Mouse (Mus musculus) liver, adult 2 months (tissue): ENCODE measurements at regions not wholly inside any gene's neighbourhood (a gene's known extent, or its start where the extent isn't known, plus 50 kb on each side); places are given as distances from the start of the nearest gene placed in this dataset.

Experiments
- DNase-seq: peaks from one replicate; pipeline ENCODE4 v3.0.0-alpha.2; 2011; ENCODE audit warnings: low read depth, low spot score; ENCODE audit errors: extremely low read depth
- H3K27ac ChIP-seq: fragments of 200-500 bp; replicated peaks from 2 replicates; pipeline ENCODE4 v1.5.1; 2012; ENCODE audit warnings: low read depth, mild to moderate bottlenecking, control low read depth, inconsistent platforms, low read length; ENCODE audit not compliant: insufficient read depth
- H3K27me3 ChIP-seq: fragments of 200-500 bp; 2 replicates; pipeline ENCODE4 v1.6.1; 2012; ENCODE audit warnings: mild to moderate bottlenecking, moderate library complexity, low read length, inconsistent platforms; ENCODE audit not compliant: control insufficient read depth, insufficient read depth
- H3K36me3 ChIP-seq: fragments of 200-500 bp; 2 replicates; pipeline ENCODE4 v1.6.1; 2012; ENCODE audit warnings: low read length, inconsistent platforms; ENCODE audit not compliant: control insufficient read depth, insufficient read depth
- H3K4me1 ChIP-seq: fragments of 200-500 bp; 2 replicates; pipeline ENCODE4 v1.6.1; 2011; ENCODE audit warnings: low read length; ENCODE audit not compliant: control insufficient read depth, insufficient read depth
- H3K4me3 ChIP-seq: fragments of 200-500 bp; 2 replicates; pipeline ENCODE4 v1.5.1; 2011; ENCODE audit warnings: low read depth, mild to moderate bottlenecking, control low read depth, low read length, moderate library complexity; ENCODE audit not compliant: insufficient read depth
- H3K79me2 ChIP-seq: fragments of 200-500 bp; 2 replicates; pipeline ENCODE4 v1.6.1; 2012; ENCODE audit warnings: inconsistent platforms, mild to moderate bottlenecking, low read length, moderate library complexity; ENCODE audit not compliant: control insufficient read depth, insufficient read depth
- H3K9ac ChIP-seq: fragments of 200-500 bp; 2 replicates; pipeline ENCODE4 v1.6.1; 2012; ENCODE audit warnings: low read depth, mild to moderate bottlenecking, control low read depth, inconsistent platforms, low read length
- CTCF ChIP-seq: fragments of 200-500 bp; IDR thresholded peaks from 2 replicates; pipeline ENCODE4 v1.5.1; 2011; ENCODE audit warnings: low read depth, low read length, control low read depth
- POLR2A ChIP-seq: fragments of 200-500 bp; IDR thresholded peaks from 2 replicates; pipeline ENCODE4 v1.6.1; 2011; ENCODE audit warnings: low read length, control low read depth; ENCODE audit not compliant: insufficient read depth; ENCODE audit errors: extremely low read depth
- WGBS: fragments of 180-500 bp; shearing (Covaris S2); methylation state at CpG from one replicate; pipeline ENCODE4 v1.1.7; 2018; 5-methylcytosine and 5-hydroxymethylcytosine counted together

DNA sequence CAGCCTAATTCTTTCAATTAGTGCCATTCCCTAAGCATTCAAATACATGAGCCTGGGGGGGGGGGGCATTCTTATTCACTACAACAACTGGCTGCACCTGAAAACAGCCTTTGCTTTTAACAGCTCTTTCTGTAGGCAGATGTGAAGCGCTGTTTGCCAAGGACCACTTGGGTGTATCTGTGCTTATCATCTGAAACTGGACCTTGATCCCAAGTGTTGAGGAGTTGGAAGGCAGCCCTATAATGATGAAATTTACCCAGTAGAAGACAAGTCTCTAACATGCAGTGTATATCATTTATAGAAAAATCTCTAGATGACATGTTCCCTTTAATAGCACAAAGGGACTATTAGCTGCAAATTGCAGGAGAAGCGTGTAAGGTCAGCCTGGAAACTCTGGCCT lies 660.0 kb downstream of the Zfp619 start:
- DNase-seq = peak; percentile 43
- no peaks in the 10 kb centered on the region for H3K27me3 ChIP-seq
- H3K9ac ChIP-seq = no peak overlapping the region
- TF ChIP-seq POLR2A (no peak), CTCF (no peak)
- H3K36me3 ChIP-seq = no peaks in the 10 kb centered on the region
- WGBS = 88% methylated on average over 2 of the region's 2 CpGs
- H3K4me3 ChIP-seq = no peak overlapping the region
- no peaks in the 10 kb centered on the region for H3K79me2 ChIP-seq
- no peak overlapping the region for H3K27ac ChIP-seq
- no peaks in the 10 kb centered on the region for H3K4me1 ChIP-seq

DNA sequence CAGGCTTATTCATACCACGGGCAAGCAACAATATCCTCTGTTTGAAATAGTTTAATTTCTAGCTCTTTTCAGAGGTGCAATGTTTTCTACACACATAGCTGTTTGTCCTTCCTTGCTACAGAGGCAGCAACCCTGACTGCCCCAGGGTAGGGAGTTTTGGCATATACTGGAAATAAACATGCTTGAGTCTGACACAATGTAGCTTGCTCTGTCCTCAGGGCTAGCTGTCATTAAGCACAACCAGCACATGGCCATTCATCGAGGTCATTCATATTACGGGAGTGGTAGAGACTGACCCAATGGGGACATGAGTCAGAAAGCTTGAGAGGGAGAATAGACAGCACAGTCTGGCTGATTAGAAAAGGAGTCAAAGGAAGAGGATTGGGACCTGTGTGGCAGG lies 677.8 kb downstream of the Zfp619 start:
- no peaks in the 10 kb centered on the region for H3K27me3 ChIP-seq
- TF ChIP-seq CTCF (no peak), POLR2A (no peak)
- no peak for DNase-seq

GRCm38 (mm10) chr7:40202615-40203014 lies 685.0 kb downstream of the Zfp619 start:
- Histone ChIP-seq H3K27me3 (no peaks in the 10 kb centered on the region), H3K79me2 (no peaks in the 10 kb centered on the region), H3K4me1 (no peaks in the 10 kb centered on the region), H3K4me3 (no peak overlapping the region), H3K36me3 (no peaks in the 10 kb centered on the region), H3K27ac (no peak overlapping the region), H3K9ac (no peak overlapping the region)
- WGBS = 74% methylated on average over 1 of the region's 1 CpGs
- no peak for DNase-seq
- no peak for TF ChIP-seq POLR2A
- no peak for TF ChIP-seq CTCF

More for the DNA sequence above, 677.8 kb downstream of the Zfp619 start:
- H3K9ac ChIP-seq = no peak overlapping the region
- H3K79me2 ChIP-seq = no peaks in the 10 kb centered on the region
- no peak overlapping the region for H3K4me3 ChIP-seq
- H3K36me3 ChIP-seq = no peaks in the 10 kb centered on the region
- H3K4me1 ChIP-seq = no peaks in the 10 kb centered on the region
- H3K27ac ChIP-seq = no peak overlapping the region
- 67% methylated on average over 3 of the region's 3 CpGs for WGBS

DNA sequence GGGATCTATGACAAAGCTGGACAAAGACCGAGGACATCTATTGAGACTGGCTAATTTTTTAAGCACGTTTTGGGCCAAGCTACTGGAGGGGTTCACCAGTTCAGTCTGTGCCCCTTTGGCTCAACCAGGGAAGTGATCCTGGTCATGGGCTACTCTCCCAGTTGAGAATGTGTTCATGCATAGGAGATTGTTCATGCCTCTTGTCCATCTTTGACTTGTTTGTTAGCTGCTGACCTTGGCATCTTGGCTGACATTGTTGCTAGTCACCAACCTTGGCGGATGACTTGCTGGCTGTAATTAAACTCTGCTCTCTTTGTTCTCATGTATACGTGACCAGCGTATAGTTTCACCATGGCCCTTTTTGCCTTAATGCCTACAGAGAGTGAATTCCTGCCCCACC lies 686.2 kb upstream of the Vstm2b start:
- Histone ChIP-seq H3K4me3 (no peak overlapping the region), H3K9ac (no peak overlapping the region), H3K79me2 (no peaks in the 10 kb centered on the region), H3K27ac (no peak overlapping the region), H3K4me1 (no peaks in the 10 kb centered on the region), H3K27me3 (no peaks in the 10 kb centered on the region), H3K36me3 (no peaks in the 10 kb centered on the region)
- DNase-seq = no peak
- no peak for TF ChIP-seq CTCF
- TF ChIP-seq POLR2A = no peak
- 84% methylated on average over 5 of the region's 5 CpGs for WGBS

GRCm38 (mm10) chr7:40212576-40212975 lies 685.6 kb upstream of the Vstm2b start:
- 86% methylated on average over 2 of the region's 2 CpGs for WGBS
- Histone ChIP-seq H3K9ac (no peak overlapping the region), H3K27me3 (no peaks in the 10 kb centered on the region), H3K36me3 (no peaks in the 10 kb centered on the region), H3K4me1 (no peaks in the 10 kb centered on the region), H3K27ac (no peak overlapping the region), H3K4me3 (no peak overlapping the region), H3K79me2 (no peaks in the 10 kb centered on the region)
- DNase-seq = no peak
- TF ChIP-seq POLR2A (no peak), CTCF (no peak)

DNA sequence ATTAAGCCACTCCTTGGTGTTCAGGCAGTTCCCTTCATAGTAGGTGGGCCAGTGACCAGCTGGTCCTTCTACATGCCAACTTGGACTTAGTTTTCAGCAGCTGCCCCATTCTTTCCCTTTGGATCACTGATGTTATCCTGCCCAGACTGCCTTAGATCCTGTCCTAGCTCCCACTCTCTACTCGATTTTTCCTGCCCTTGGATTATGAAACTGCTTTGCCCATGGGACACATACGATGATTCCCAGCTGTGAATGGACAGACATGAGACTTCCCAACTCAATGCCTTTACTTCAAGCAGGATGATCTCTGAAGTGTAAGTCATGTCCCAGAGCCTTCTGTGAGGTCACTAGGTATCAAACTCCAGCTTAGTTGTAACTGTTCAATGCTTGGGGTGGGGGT lies 684.5 kb upstream of the Vstm2b start:
- Histone ChIP-seq H3K27ac (no peak overlapping the region), H3K4me3 (no peak overlapping the region), H3K79me2 (no peaks in the 10 kb centered on the region), H3K4me1 (no peaks in the 10 kb centered on the region), H3K9ac (no peak overlapping the region), H3K36me3 (no peaks in the 10 kb centered on the region), H3K27me3 (no peaks in the 10 kb centered on the region)
- 62% methylated on average over 2 of the region's 2 CpGs for WGBS
- DNase-seq = no peak
- no peak for TF ChIP-seq CTCF
- no peak for TF ChIP-seq POLR2A
